Mouse (Mus musculus) lung, embryonic 15.5 days (tissue): ENCODE measurements around the gene Frmd5. TPM values are rescaled to one million over a fixed set of nuclear protein-coding genes. Genes with fewer than 3 reads are reported as not detected.

ENCODE experiments used
- ATAC-seq: fragments of 200-750 bp; cut with Nextera tagmentation; 2 replicates; pipeline ENCODE4 v1.8.0; 2017; ENCODE audit warnings: moderate number of reproducible peaks, borderline replicate concordance; ENCODE audit not compliant: low FRiP score, low TSS enrichment; ENCODE audit errors: extremely low read depth
- H3K27ac ChIP-seq: fragments of 300-500 bp; sonication (generic); 2 replicates; pipeline ENCODE4 v1.5.1; 2015; ENCODE audit warnings: moderate library complexity, mild to moderate bottlenecking, inconsistent platforms
- H3K27me3 ChIP-seq: fragments of 300-500 bp; sonication (generic); 2 replicates; pipeline ENCODE4 v1.6.1; 2015; ENCODE audit warnings: inconsistent platforms
- H3K36me3 ChIP-seq: fragments of 300-500 bp; sonication (generic); 2 replicates; pipeline ENCODE4 v1.6.1; 2015; ENCODE audit warnings: inconsistent platforms
- H3K4me1 ChIP-seq: fragments of 300-500 bp; sonication (generic); 2 replicates; pipeline ENCODE4 v1.6.1; 2015; ENCODE audit warnings: inconsistent platforms
- H3K4me2 ChIP-seq: fragments of 300-500 bp; sonication (generic); 2 replicates; pipeline ENCODE4 v1.6.1; 2015; ENCODE audit warnings: inconsistent platforms, mild to moderate bottlenecking, moderate library complexity
- H3K4me3 ChIP-seq: fragments of 300-500 bp; sonication (generic); 2 replicates; pipeline ENCODE4 v1.5.1; 2015; ENCODE audit warnings: mild to moderate bottlenecking, inconsistent platforms
- H3K9ac ChIP-seq: fragments of 300-500 bp; sonication (generic); 2 replicates; pipeline ENCODE4 v1.6.1; 2015; ENCODE audit warnings: inconsistent platforms
- H3K9me3 ChIP-seq: fragments of 300-500 bp; sonication (generic); 2 replicates; pipeline ENCODE4 v1.6.1; 2016; ENCODE audit warnings: inconsistent platforms
- WGBS: fragments of 180-500 bp; shearing (Covaris S2); methylation state at CpG from one replicate; pipeline ENCODE4 v1.1.7; 2015; 5-methylcytosine and 5-hydroxymethylcytosine counted together
- polyA plus RNA-seq: library from polyadenylated mRNA; unstranded; fragments of >200 nt; fragmentation: Nextera tagmentation; extraction: Ambion mirVana; gene quantifications from 2 replicates; pipeline ENCODE4 v1.2.1, GENCODE M21; 2015

Frmd5 gene
- polyA plus RNA-seq, 1 experiment from 2014 or later = 4.1 TPM

DNA sequence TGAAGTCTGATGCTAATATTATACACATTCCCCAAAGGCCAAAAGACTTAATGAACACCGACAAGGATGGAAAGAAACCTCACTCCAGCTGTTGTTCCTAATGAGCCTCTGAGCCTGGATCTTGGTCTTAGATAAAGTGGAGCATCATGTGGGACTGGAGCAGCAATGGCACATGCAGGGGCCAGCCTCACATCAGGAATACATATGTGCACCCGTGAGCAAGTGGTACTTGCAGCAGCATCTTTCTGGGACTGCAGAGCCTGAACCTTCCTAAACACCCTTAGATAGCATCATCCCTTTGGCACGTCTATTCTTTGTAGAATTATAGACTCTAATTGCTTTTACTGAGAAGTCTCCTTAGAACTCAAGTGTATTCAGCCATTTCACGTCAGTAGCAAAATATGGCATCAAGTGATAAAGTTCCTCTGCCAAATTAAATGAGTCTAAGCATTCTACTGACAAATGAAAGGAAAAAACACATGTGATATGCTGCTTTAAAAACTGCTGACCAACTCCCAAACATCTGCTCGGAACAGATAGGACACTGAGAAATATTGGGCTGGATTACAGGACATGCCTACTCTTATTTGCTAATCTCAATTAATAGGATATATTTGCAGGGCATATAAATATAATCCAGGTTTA, 148.6 kb downstream of the Frmd5 start:
- no peak overlapping the region for H3K27ac ChIP-seq
- H3K9ac ChIP-seq = no peak overlapping the region
- no peaks in the 10 kb centered on the region for H3K4me1 ChIP-seq
- no peak overlapping the region for H3K4me3 ChIP-seq
- H3K36me3 ChIP-seq = no peaks in the 10 kb centered on the region
- no peaks in the 10 kb centered on the region for H3K27me3 ChIP-seq
- no peaks in the 10 kb centered on the region for H3K9me3 ChIP-seq
- no peak for ATAC-seq
- WGBS = 72% methylated on average over 5 of the region's 5 CpGs
- no peak overlapping the region for H3K4me2 ChIP-seq

GRCm38 (mm10) chr2:121655966-121656365, 150.9 kb downstream of the Frmd5 start:
- no peaks in the 10 kb centered on the region for H3K27me3 ChIP-seq
- ATAC-seq = no peak
- H3K9me3 ChIP-seq = no peaks in the 10 kb centered on the region
- WGBS = 77% methylated on average over 6 of the region's 6 CpGs
- no peaks in the 10 kb centered on the region for H3K4me1 ChIP-seq
- no peak overlapping the region for H3K9ac ChIP-seq
- no peak overlapping the region for H3K27ac ChIP-seq
- no peak overlapping the region for H3K4me3 ChIP-seq
- no peak overlapping the region for H3K4me2 ChIP-seq
- no peaks in the 10 kb centered on the region for H3K36me3 ChIP-seq

DNA sequence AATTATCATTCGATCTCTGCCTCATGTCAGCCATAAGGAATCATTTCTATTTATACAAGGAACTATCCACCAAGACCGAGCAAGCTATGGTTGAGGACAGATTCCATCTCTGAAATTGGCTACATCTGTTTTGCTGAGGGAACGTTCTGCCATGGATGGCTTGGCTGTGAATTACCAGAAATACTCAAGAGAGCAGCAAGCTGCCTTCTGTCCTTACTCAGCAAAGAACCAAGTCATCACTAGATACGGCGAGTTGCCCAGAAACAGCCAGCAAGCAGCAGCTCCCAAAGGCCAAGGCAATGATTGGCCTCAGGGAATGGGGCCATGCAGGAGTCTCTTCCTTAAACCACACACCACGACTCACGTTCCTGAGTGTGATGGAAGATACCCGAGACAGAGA, 151.8 kb downstream of the Frmd5 start:
- Histone ChIP-seq H3K9me3 (no peaks in the 10 kb centered on the region), H3K9ac (no peak overlapping the region), H3K4me2 (no peak overlapping the region), H3K36me3 (no peaks in the 10 kb centered on the region), H3K27me3 (no peaks in the 10 kb centered on the region), H3K27ac (no peak overlapping the region), H3K4me3 (no peak overlapping the region), H3K4me1 (no peaks in the 10 kb centered on the region)
- no peak for ATAC-seq
- WGBS = 82% methylated on average over 8 of the region's 8 CpGs

DNA sequence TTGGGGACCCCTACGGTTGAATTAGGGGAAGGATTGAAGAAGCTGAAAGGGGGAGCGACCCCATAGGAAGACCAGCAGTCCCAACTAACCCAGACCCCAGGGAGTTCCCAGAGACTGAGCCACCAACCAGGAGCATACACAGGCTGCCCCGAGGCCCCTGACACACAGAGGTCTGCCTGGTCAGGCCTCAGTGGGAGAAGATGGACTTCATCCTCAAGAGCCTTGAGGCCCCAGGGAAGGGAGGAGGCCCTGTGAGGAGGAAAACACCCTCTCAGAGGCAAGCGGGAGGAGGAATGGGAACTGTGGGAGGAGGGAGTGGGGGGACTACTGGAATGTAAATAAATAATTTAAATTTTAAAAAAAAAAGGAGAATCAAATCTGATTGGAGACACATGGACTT, 160.4 kb downstream of the Frmd5 start:
- Histone ChIP-seq H3K27ac (no peak overlapping the region), H3K4me2 (no peak overlapping the region), H3K9ac (no peak overlapping the region), H3K36me3 (no peaks in the 10 kb centered on the region), H3K4me1 (peaks cover 9% of the 10 kb centered on the region; the same call in 1 of the 2 replicates), H3K27me3 (no peaks in the 10 kb centered on the region), H3K4me3 (no peak overlapping the region), H3K9me3 (no peaks in the 10 kb centered on the region)
- ATAC-seq = no peak
- whole genome bisulfite sequencing = 60% methylated on average over 4 of the region's 4 CpGs

DNA sequence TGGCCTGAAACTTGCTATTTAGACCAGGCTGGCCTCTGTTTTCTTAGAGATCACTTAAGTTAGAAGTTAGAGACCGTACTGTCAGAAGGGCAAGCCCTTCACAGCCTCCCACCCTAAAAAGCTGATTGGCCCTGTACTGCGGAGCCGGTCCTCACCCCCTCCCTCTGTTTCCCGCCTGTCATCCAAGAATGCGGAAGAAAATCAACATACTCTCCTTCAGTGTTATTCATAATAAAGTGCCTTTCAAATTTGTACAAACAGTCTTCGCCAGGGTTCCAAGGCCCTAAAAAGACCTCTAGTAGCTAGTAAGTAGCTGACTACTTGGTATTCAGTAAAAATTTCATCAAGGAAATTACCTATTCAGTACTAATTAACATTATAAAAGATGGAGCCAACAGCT, 164.0 kb downstream of the Frmd5 start:
- no peaks in the 10 kb centered on the region for H3K27me3 ChIP-seq
- no peak overlapping the region for H3K27ac ChIP-seq
- H3K4me2 ChIP-seq = no peak overlapping the region
- no peaks in the 10 kb centered on the region for H3K9me3 ChIP-seq
- H3K36me3 ChIP-seq = no peaks in the 10 kb centered on the region
- H3K4me3 ChIP-seq = no peak overlapping the region
- H3K9ac ChIP-seq = no peak overlapping the region
- peaks cover 9% of the 10 kb centered on the region; the same call in 1 of the 2 replicates for H3K4me1 ChIP-seq
- ATAC-seq = no peak
- WGBS = 19% methylated on average over 6 of the region's 6 CpGs

GRCm38 (mm10) chr2:121632091-121632490, 174.8 kb downstream of the Frmd5 start:
- H3K27ac ChIP-seq = no peak overlapping the region
- no peaks in the 10 kb centered on the region for H3K36me3 ChIP-seq
- no peaks in the 10 kb centered on the region for H3K27me3 ChIP-seq
- H3K9ac ChIP-seq = no peak overlapping the region
- H3K9me3 ChIP-seq = no peaks in the 10 kb centered on the region
- peaks cover 25% of the 10 kb centered on the region for H3K4me1 ChIP-seq
- ATAC-seq = peak; percentile 36; the same call in 1 of the 2 replicates
- no peak overlapping the region for H3K4me2 ChIP-seq
- 30% methylated on average over 4 of the region's 4 CpGs for WGBS
- no peak overlapping the region for H3K4me3 ChIP-seq

DNA sequence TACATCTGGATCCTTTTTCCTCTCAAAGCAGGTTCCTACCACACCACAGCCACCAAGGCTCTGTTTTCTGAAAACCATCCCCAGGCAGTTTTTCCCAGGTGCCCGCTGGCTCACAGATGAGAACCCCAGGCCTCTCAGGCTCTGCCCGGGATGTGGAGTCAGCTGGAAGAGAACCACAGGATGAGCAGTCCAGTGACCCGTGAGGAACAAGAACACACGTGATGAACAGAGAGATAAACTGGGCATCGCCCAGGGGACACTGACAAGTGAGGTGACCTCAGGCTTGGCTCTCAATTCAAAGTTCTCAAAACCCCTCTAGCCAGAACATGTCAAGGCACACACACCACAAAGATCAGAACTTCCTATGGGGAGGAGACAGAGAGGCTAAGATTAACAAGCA, 176.6 kb downstream of the Frmd5 start:
- ATAC-seq = no peak
- Histone ChIP-seq H3K9ac (no peak overlapping the region), H3K4me2 (no peak overlapping the region), H3K9me3 (no peaks in the 10 kb centered on the region), H3K27me3 (no peaks in the 10 kb centered on the region), H3K4me3 (no peak overlapping the region), H3K4me1 (peaks cover 25% of the 10 kb centered on the region), H3K36me3 (no peaks in the 10 kb centered on the region), H3K27ac (no peak overlapping the region)
- WGBS = 70% methylated on average over 5 of the region's 5 CpGs

GRCm38 (mm10) chr2:121628290-121628689, 178.6 kb downstream of the Frmd5 start:
- Histone ChIP-seq H3K4me1 (peaks cover 19% of the 10 kb centered on the region), H3K4me2 (no peak overlapping the region), H3K9ac (no peak overlapping the region), H3K27me3 (no peaks in the 10 kb centered on the region), H3K36me3 (no peaks in the 10 kb centered on the region), H3K4me3 (no peak overlapping the region), H3K9me3 (no peaks in the 10 kb centered on the region), H3K27ac (no peak overlapping the region)
- 42% methylated on average over 10 of the region's 10 CpGs for WGBS
- ATAC-seq = no peak

DNA sequence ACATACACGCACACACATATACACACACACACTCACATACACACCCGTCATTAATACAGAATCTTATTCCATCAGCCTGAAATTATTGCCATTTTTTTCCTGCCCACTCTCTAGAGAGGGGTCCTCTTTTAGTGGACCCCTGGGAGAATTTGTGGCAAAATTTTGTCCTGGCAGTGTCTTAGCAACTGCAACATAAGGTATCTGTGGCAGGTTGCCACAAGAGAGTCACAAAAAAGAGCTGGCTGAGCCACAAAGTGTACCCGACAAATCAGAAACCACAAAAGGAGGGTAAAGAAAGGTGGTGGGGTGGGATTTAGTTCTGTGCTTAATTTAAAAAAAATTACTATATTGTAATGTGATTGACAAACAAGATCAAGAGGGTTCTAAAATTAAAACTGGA, 181.0 kb downstream of the Frmd5 start:
- 83% methylated on average over 3 of the region's 3 CpGs for WGBS

DNA sequence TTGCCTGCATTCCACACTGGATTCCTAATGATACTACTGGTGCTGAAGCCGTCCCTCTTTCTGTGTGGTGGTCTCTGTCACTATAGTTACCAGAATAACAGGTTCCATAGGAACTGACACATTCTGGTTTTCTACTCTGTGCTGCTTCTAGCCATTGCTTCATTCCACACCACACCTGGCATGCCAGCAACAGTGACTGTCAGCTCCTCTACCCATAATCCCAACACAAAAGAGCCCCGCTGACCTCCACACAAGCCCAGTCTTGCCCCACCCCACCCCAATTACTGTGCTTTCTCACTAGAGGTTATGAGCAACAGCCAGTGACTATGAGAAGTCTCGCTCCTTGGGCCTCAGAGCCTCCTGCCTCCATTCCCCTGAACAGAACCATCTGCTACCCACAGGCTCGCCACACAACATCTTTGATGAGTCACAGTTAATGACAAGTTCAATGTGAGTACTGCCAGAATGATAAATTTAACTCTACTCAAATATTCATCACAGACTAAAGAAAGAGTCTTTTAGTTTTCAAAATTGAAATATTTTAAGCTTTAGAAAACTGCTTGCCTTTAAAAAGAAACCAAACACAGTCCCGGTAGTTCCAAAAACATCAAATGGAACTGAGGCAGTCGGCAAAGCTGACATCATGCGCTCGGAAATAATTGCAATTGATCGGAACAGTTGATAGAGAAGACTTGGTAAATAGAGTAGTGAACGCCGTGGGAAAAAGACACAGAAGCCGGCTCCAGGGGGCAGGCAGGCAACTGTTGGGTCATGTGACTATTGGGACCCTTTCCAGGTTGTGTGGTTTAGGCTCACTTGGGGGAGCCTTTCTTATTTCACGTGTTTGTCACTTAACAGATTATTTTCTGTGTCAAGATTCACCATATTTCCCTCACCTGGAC, 185.4 kb downstream of the Frmd5 start:
- Histone ChIP-seq H3K4me3 (no peak overlapping the region), H3K27ac (no peak overlapping the region), H3K4me2 (no peak overlapping the region), H3K9ac (no peak overlapping the region), H3K36me3 (no peaks in the 10 kb centered on the region), H3K4me1 (no peaks in the 10 kb centered on the region), H3K27me3 (no peaks in the 10 kb centered on the region), H3K9me3 (no peaks in the 10 kb centered on the region)
- 63% methylated on average over 13 of the region's 13 CpGs for WGBS
- ATAC-seq = no peak

More for the DNA sequence above, 181.0 kb downstream of the Frmd5 start:
- H3K9me3 ChIP-seq = no peaks in the 10 kb centered on the region
- no peak overlapping the region for H3K27ac ChIP-seq
- H3K4me3 ChIP-seq = no peak overlapping the region
- no peaks in the 10 kb centered on the region for H3K36me3 ChIP-seq
- peaks cover 7% of the 10 kb centered on the region; the same call in 1 of the 2 replicates for H3K4me1 ChIP-seq
- no peak overlapping the region for H3K9ac ChIP-seq
- H3K4me2 ChIP-seq = no peak overlapping the region
- no peaks in the 10 kb centered on the region for H3K27me3 ChIP-seq
- no peak for ATAC-seq

GRCm38 (mm10) chr2:121620582-121621261, 186.2 kb downstream of the Frmd5 start:
- ATAC-seq = no peak
- Histone ChIP-seq H3K4me2 (no peak overlapping the region), H3K27ac (no peak overlapping the region), H3K9ac (no peak overlapping the region), H3K9me3 (no peaks in the 10 kb centered on the region), H3K4me1 (no peaks in the 10 kb centered on the region), H3K4me3 (no peak overlapping the region), H3K36me3 (no peaks in the 10 kb centered on the region), H3K27me3 (no peaks in the 10 kb centered on the region)
- WGBS = 86% methylated on average over 7 of the region's 7 CpGs

DNA sequence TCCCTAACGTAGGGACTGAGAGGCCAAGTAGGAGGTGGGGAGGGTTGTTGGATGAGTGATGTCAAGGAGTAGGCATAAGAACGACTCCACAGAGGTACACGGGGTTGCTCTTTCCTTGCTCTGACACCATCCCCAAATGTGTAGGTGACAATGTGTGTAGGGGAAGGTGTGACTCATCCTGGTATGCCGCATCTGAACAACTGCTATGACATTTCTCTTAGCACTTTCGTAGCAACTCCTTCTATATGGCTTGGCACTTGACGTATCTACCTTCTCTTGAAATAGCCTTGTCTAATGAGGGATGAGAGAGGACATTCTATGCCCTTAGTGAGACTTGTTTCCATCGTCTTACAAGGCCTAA, 191.7 kb downstream of the Frmd5 start:
- Histone ChIP-seq H3K36me3 (no peaks in the 10 kb centered on the region), H3K27me3 (no peaks in the 10 kb centered on the region), H3K9me3 (no peaks in the 10 kb centered on the region), H3K9ac (no peak overlapping the region), H3K27ac (no peak overlapping the region), H3K4me1 (peaks cover 24% of the 10 kb centered on the region), H3K4me2 (no peak overlapping the region), H3K4me3 (no peak overlapping the region)
- WGBS = 64% methylated on average over 7 of the region's 7 CpGs
- no peak for ATAC-seq
